Mouse (Mus musculus) neural tube, embryonic 11.5 days (tissue): ENCODE measurements around the gene Pskh1. TPM values are rescaled to one million over a fixed set of nuclear protein-coding genes. Genes with fewer than 3 reads are reported as not detected.
A peak's percentile ranks its signal among the peaks of the same experiment; 100 is the strongest.

Experiments
- ATAC-seq: fragments of 200-750 bp; cut with Nextera tagmentation; 2 replicates; pipeline ENCODE4 v1.8.0; 2017; ENCODE audit warnings: moderate number of reproducible peaks, mild to moderate bottlenecking, moderate TSS enrichment, moderate library complexity; ENCODE audit not compliant: insufficient read depth, low FRiP score, low TSS enrichment
- DNase-seq: peaks from one replicate; pipeline ENCODE4 v3.0.0-alpha.2; 2015; ENCODE audit warnings: low spot score
- H3K27ac ChIP-seq: fragments of 300-500 bp; sonication (generic); 2 replicates; pipeline ENCODE4 v1.5.1; 2014; ENCODE audit warnings: low read depth, mild to moderate bottlenecking, low read length
- H3K27me3 ChIP-seq: fragments of 300-500 bp; sonication (generic); 2 replicates; pipeline ENCODE4 v1.6.1; 2014; ENCODE audit warnings: mild to moderate bottlenecking, low read length, mixed read lengths; ENCODE audit not compliant: control insufficient read depth, insufficient read depth
- H3K36me3 ChIP-seq: fragments of 300-500 bp; sonication (generic); 2 replicates; pipeline ENCODE4 v1.6.1; 2014; ENCODE audit warnings: mild to moderate bottlenecking, low read length, moderate library complexity, mixed read lengths; ENCODE audit not compliant: control insufficient read depth, insufficient read depth
- H3K4me1 ChIP-seq: fragments of 300-500 bp; sonication (generic); 2 replicates; pipeline ENCODE4 v1.6.1; 2014; ENCODE audit warnings: low read length, mixed read lengths; ENCODE audit not compliant: control insufficient read depth, insufficient read depth
- H3K4me2 ChIP-seq: fragments of 300-500 bp; sonication (generic); 2 replicates; pipeline ENCODE4 v1.6.1; 2014; ENCODE audit warnings: low read depth, mild to moderate bottlenecking, moderate library complexity
- H3K4me3 ChIP-seq: fragments of 300-500 bp; sonication (generic); 2 replicates; pipeline ENCODE4 v1.5.1; 2014; ENCODE audit warnings: low read depth, low read length
- H3K9ac ChIP-seq: fragments of 300-500 bp; sonication (generic); 2 replicates; pipeline ENCODE4 v1.6.1; 2014; ENCODE audit warnings: mild to moderate bottlenecking, low read length
- H3K9me3 ChIP-seq: fragments of 300-500 bp; sonication (generic); 2 replicates; pipeline ENCODE4 v1.6.1; 2016; ENCODE audit warnings: low read length; ENCODE audit not compliant: control insufficient read depth
- WGBS: fragments of 180-500 bp; shearing (Covaris S2); extraction: QIAGEN DNeasy Blood & Tissue Kit; methylation state at CpG from one replicate; pipeline ENCODE4 v1.1.7; 2014; 5-methylcytosine and 5-hydroxymethylcytosine counted together
- polyA plus RNA-seq: library from polyadenylated mRNA; unstranded; fragments of >200 nt; fragmentation: Nextera tagmentation; extraction: Ambion mirVana; gene quantifications from 2 replicates; pipeline ENCODE4 v1.2.1, GENCODE M21; 2014

The Pskh1 gene
- polyA plus RNA-seq, 1 experiment from 2014 or later: 20.4 TPM

- no peaks in the 10 kb centered on the region for H3K9me3 ChIP-seq
- ATAC-seq: no peak
- no peak overlapping the region for H3K4me2 ChIP-seq
- no peaks in the 10 kb centered on the region for H3K4me1 ChIP-seq
- WGBS: 83% methylated on average over 3 of the region's 3 CpGs
- no peak overlapping the region for H3K27ac ChIP-seq
- no peak overlapping the region for H3K9ac ChIP-seq
- no peak for DNase-seq
- no peak overlapping the region for H3K4me3 ChIP-seq
- no peaks in the 10 kb centered on the region for H3K36me3 ChIP-seq
- no peaks in the 10 kb centered on the region for H3K27me3 ChIP-seq
These were observed 24.9 kb downstream of the Pskh1 start for GRCm38 (mm10) chr8:105925123-105925522.

- Histone ChIP-seq H3K27me3 (no peaks in the 10 kb centered on the region), H3K9ac (peak overlapping the region; percentile 57), H3K4me3 (no peak overlapping the region), H3K4me1 (no peaks in the 10 kb centered on the region), H3K27ac (peak overlapping the region; percentile 42; the same call in 1 of the 2 replicates), H3K9me3 (no peaks in the 10 kb centered on the region), H3K4me2 (no peak overlapping the region), H3K36me3 (no peaks in the 10 kb centered on the region)
- 20% methylated on average over 8 of the region's 8 CpGs for WGBS
- DNase-seq: peak; percentile 85
- peak; percentile 35 for ATAC-seq
These were observed 30.4 kb downstream of the Pskh1 start for GRCm38 (mm10) chr8:105930602-105931001.

- Histone ChIP-seq H3K4me1 (peaks cover 2% of the 10 kb centered on the region), H3K9me3 (no peaks in the 10 kb centered on the region), H3K36me3 (no peaks in the 10 kb centered on the region), H3K4me3 (no peak overlapping the region), H3K4me2 (no peak overlapping the region), H3K27me3 (no peaks in the 10 kb centered on the region), H3K9ac (no peak overlapping the region), H3K27ac (no peak overlapping the region)
- WGBS: 94% methylated on average over 3 of the region's 3 CpGs
- DNase-seq (no peak), ATAC-seq (no peak)
These were observed 31.0 kb downstream of the Pskh1 start for GRCm38 (mm10) chr8:105931271-105931670.

- ATAC-seq (no peak), DNase-seq (no peak)
- H3K36me3 ChIP-seq: no peaks in the 10 kb centered on the region
- no peak overlapping the region for H3K9ac ChIP-seq
- no peaks in the 10 kb centered on the region for H3K27me3 ChIP-seq
- H3K4me2 ChIP-seq: no peak overlapping the region
- H3K4me1 ChIP-seq: peaks cover 6% of the 10 kb centered on the region
- WGBS: 89% methylated on average over 11 of the region's 11 CpGs
- no peak overlapping the region for H3K4me3 ChIP-seq
- H3K27ac ChIP-seq: no peak overlapping the region
- H3K9me3 ChIP-seq: no peaks in the 10 kb centered on the region
These were observed 32.3 kb downstream of the Pskh1 start for GRCm38 (mm10) chr8:105932525-105932924.

GRCm38 (mm10) chr8:105933762-105934161, 33.5 kb downstream of the Pskh1 start, which contains the start of gene Ctrl:
Gene Ctrl, minus strand, starts transcription at chr8:105933862.
- no peaks in the 10 kb centered on the region for H3K36me3 ChIP-seq
- no peaks in the 10 kb centered on the region for H3K27me3 ChIP-seq
- no peak within 1 kb of the TSS for H3K4me2 ChIP-seq
- H3K4me1 ChIP-seq: peaks cover 10% of the 10 kb centered on the region
- ATAC-seq (no peak), DNase-seq (no peak)
- H3K27ac ChIP-seq: no peak within 1 kb of the TSS
- H3K4me3 ChIP-seq: no peak within 1 kb of the TSS
- H3K9me3 ChIP-seq: no peaks in the 10 kb centered on the region
- WGBS: 91% methylated on average over 2 of the region's 2 CpGs
- no peak within 1 kb of the TSS for H3K9ac ChIP-seq

- 85% methylated on average over 6 of the region's 6 CpGs for whole genome bisulfite sequencing
- H3K9ac ChIP-seq: no peak overlapping the region
- no peaks in the 10 kb centered on the region for H3K27me3 ChIP-seq
- H3K4me1 ChIP-seq: peaks cover 10% of the 10 kb centered on the region
- ATAC-seq: no peak
- DNase-seq: no peak
- no peaks in the 10 kb centered on the region for H3K36me3 ChIP-seq
- H3K27ac ChIP-seq: no peak overlapping the region
- no peaks in the 10 kb centered on the region for H3K9me3 ChIP-seq
- no peak overlapping the region for H3K4me2 ChIP-seq
- no peak overlapping the region for H3K4me3 ChIP-seq
These were observed 34.9 kb downstream of the Pskh1 start for GRCm38 (mm10) chr8:105935105-105935504.

- no peak overlapping the region for H3K27ac ChIP-seq
- WGBS: 27% methylated on average over 7 of the region's 7 CpGs
- no peaks in the 10 kb centered on the region for H3K9me3 ChIP-seq
- ATAC-seq (no peak), DNase-seq (peak; percentile 21)
- H3K9ac ChIP-seq: peak overlapping the region; percentile 73
- H3K36me3 ChIP-seq: no peaks in the 10 kb centered on the region
- H3K27me3 ChIP-seq: no peaks in the 10 kb centered on the region
- peak overlapping the region; percentile 97 for H3K4me2 ChIP-seq
- H3K4me3 ChIP-seq: peak overlapping the region; percentile 74
- peaks cover 10% of the 10 kb centered on the region for H3K4me1 ChIP-seq
These were observed 35.8 kb downstream of the Pskh1 start for GRCm38 (mm10) chr8:105935863-105936603.

- Histone ChIP-seq H3K36me3 (no peaks in the 10 kb centered on the region), H3K4me2 (peak overlapping the region; percentile 97), H3K27ac (peak overlapping the region; percentile 83), H3K4me3 (peak overlapping the region; percentile 74), H3K4me1 (peaks cover 10% of the 10 kb centered on the region), H3K9ac (peak overlapping the region; percentile 79), H3K27me3 (no peaks in the 10 kb centered on the region), H3K9me3 (no peaks in the 10 kb centered on the region)
- peak; percentile 87 for DNase-seq
- WGBS: under 1% methylated on average over 30 of the region's 30 CpGs
- ATAC-seq: peak; percentile 91
These were observed 36.7 kb downstream of the Pskh1 start for GRCm38 (mm10) chr8:105936866-105937475.
